Mouse (Mus musculus): ENCODE data around the gene Rif1.

The Rif1 gene

GRCm38 (mm10) chr2:52072491-52073140 is at the start of gene Rif1:
Rif1 (plus strand) TSS chr2:52072832.
- DNase-seq (ENCODE audit: low spot score in 2 of 2) = peak; percentile 9 to 70

GRCm38 (mm10) chr2:52027061-52027460 is 45.6 kb upstream of the Rif1 start:
- no peak for DNase-seq (ENCODE audit: low spot score in 2 of 2)

GRCm38 (mm10) chr2:52029426-52029825 is 43.2 kb upstream of the Rif1 start:
- DNase-seq (ENCODE audit: low spot score in 2 of 2) = no peak

- DNase-seq (ENCODE audit: low spot score in 2 of 2) = no peak
These were observed 41.1 kb upstream of the Rif1 start for GRCm38 (mm10) chr2:52031491-52031890.

- peak; percentile 23 to 24 for DNase-seq (ENCODE audit: low spot score in 2 of 2)
These were observed 38.0 kb upstream of the Rif1 start for GRCm38 (mm10) chr2:52034601-52035000.

- no peak for DNase-seq (ENCODE audit: low spot score in 2 of 2)
These were observed 37.5 kb upstream of the Rif1 start for GRCm38 (mm10) chr2:52035144-52035543.

GRCm38 (mm10) chr2:52036929-52037595 is 35.6 kb upstream of the Rif1 start:
- no peak for DNase-seq (ENCODE audit: low spot score in 2 of 2)

GRCm38 (mm10) chr2:52037882-52038281 is 34.8 kb upstream of the Rif1 start, which contains the start of gene Tnfaip6:
Tnfaip6 (plus strand) TSS chr2:52038009.
- DNase-seq (ENCODE audit: low spot score in 2 of 2) = peak; percentile 27 to 56

- no peak for DNase-seq (ENCODE audit: low spot score in 2 of 2)
These were observed 34.1 kb upstream of the Rif1 start for GRCm38 (mm10) chr2:52038558-52038957.

- no peak for DNase-seq (ENCODE audit: low spot score in 2 of 2)
These were observed 33.4 kb upstream of the Rif1 start for GRCm38 (mm10) chr2:52039083-52039801.

- DNase-seq (ENCODE audit: low spot score in 2 of 2) = no peak
These were observed 30.5 kb upstream of the Rif1 start for GRCm38 (mm10) chr2:52042132-52042531.

- peak in 1 of 2 experiments; percentile 26 for DNase-seq (ENCODE audit: low spot score in 2 of 2)
These were observed 29.9 kb upstream of the Rif1 start for GRCm38 (mm10) chr2:52042714-52043113.

GRCm38 (mm10) chr2:52043485-52043884 is 29.1 kb upstream of the Rif1 start:
- peak in 1 of 2 experiments; percentile 19 for DNase-seq (ENCODE audit: low spot score in 2 of 2)

- DNase-seq (ENCODE audit: low spot score in 2 of 2) = no peak
These were observed 26.6 kb upstream of the Rif1 start for GRCm38 (mm10) chr2:52046032-52046431.

GRCm38 (mm10) chr2:52050823-52051222 is 21.8 kb upstream of the Rif1 start:
- no peak for DNase-seq (ENCODE audit: low spot score in 2 of 2)

GRCm38 (mm10) chr2:52052335-52052734 is 20.3 kb upstream of the Rif1 start:
- no peak for DNase-seq (ENCODE audit: low spot score in 2 of 2)

- DNase-seq (ENCODE audit: low spot score in 2 of 2) = no peak
These were observed 19.1 kb upstream of the Rif1 start for GRCm38 (mm10) chr2:52053502-52053901.

GRCm38 (mm10) chr2:52055616-52056015 is 17.0 kb upstream of the Rif1 start:
- no peak for DNase-seq (ENCODE audit: low spot score in 2 of 2)

- no peak for DNase-seq (ENCODE audit: low spot score in 2 of 2)
These were observed 15.5 kb upstream of the Rif1 start for GRCm38 (mm10) chr2:52057099-52057498.

GRCm38 (mm10) chr2:52057681-52058080 is 15.0 kb upstream of the Rif1 start:
- no peak for DNase-seq (ENCODE audit: low spot score in 2 of 2)

GRCm38 (mm10) chr2:52068641-52069040 is 4.0 kb upstream of the Rif1 start:
- no peak for DNase-seq (ENCODE audit: low spot score in 2 of 2)

- no peak for DNase-seq (ENCODE audit: low spot score in 2 of 2)
These were observed 1.8 kb upstream of the Rif1 start for GRCm38 (mm10) chr2:52070816-52071215.
